Mouse (Mus musculus) liver, embryonic 14.5 days (tissue): ENCODE results near the gene Zranb3. TPM values are rescaled to one million over a fixed set of nuclear protein-coding genes. Genes with fewer than 3 reads are reported as not detected.
"Not testable (repeated sequence)": the region's sequence is repeated elsewhere in the genome, so short reads cannot be mapped to it uniquely, and the experiment has no call there.

ENCODE experiments used
- ATAC-seq: fragments of 200-750 bp; cut with Nextera tagmentation; 2 replicates; pipeline ENCODE4 v1.8.0; 2017; ENCODE audit warnings: moderate number of reproducible peaks, mild to moderate bottlenecking, moderate library complexity; ENCODE audit not compliant: insufficient read depth
- DNase-seq, 3 experiments: peaks; one replicate each; pipeline ENCODE4 v3.0.0-alpha.2; 2012 to 2013; ENCODE audit warnings: low read depth in 3 of 3, low spot score in 3 of 3
- H3K27ac ChIP-seq: fragments of 300-500 bp; sonication (generic); 2 replicates; pipeline ENCODE4 v1.5.1; 2014; ENCODE audit warnings: moderate library complexity, mild to moderate bottlenecking, control low read depth, inconsistent platforms
- H3K27me3 ChIP-seq: fragments of 300-500 bp; sonication (generic); 2 replicates; pipeline ENCODE4 v1.6.1; 2014; ENCODE audit warnings: mild to moderate bottlenecking, low read length, moderate library complexity; ENCODE audit not compliant: control insufficient read depth, insufficient read depth
- H3K36me3 ChIP-seq: fragments of 300-500 bp; sonication (generic); replicated peaks from 2 replicates; pipeline ENCODE4 v1.6.1; 2014; ENCODE audit warnings: low read depth; ENCODE audit not compliant: control insufficient read depth, insufficient read depth
- H3K4me1 ChIP-seq, 2 experiments: fragments of 200-500 bp in 1 of 2; fragments of 300-500 bp in 1 of 2; sonication (generic) in 1 of 2; replicated peaks; 2 replicates each; pipeline ENCODE4 v1.6.1; 2012 to 2014; ENCODE audit warnings: antibody characterized with exemption in 1 of 2, inconsistent platforms in 1 of 2, low read length in 1 of 2; ENCODE audit not compliant: control insufficient read depth in 2 of 2, insufficient read depth in 2 of 2
- H3K4me2 ChIP-seq: fragments of 300-500 bp; sonication (generic); 2 replicates; pipeline ENCODE4 v1.6.1; 2014; ENCODE audit warnings: low read depth, mild to moderate bottlenecking, control low read depth, moderate library complexity
- H3K4me3 ChIP-seq, 2 experiments: fragments of 200-500 bp in 1 of 2; fragments of 300-500 bp in 1 of 2; sonication (generic) in 1 of 2; 2 replicates each; pipeline ENCODE4 v1.5.1; 2012 to 2014; ENCODE audit warnings: low read depth in 2 of 2, low read length in 2 of 2, mild to moderate bottlenecking in 2 of 2, control low read depth in 1 of 2, inconsistent platforms in 1 of 2, moderate library complexity in 1 of 2; ENCODE audit not compliant: insufficient read depth in 1 of 2
- H3K9ac ChIP-seq: fragments of 300-500 bp; sonication (generic); replicated peaks from 2 replicates; pipeline ENCODE4 v1.6.1; 2014; ENCODE audit warnings: mild to moderate bottlenecking, control low read depth, moderate library complexity
- H3K9me3 ChIP-seq: fragments of 300-500 bp; sonication (generic); 2 replicates; pipeline ENCODE4 v1.6.1; 2016; ENCODE audit warnings: low read length, mixed read lengths; ENCODE audit not compliant: control insufficient read depth
- CTCF ChIP-seq: IDR thresholded peaks from 2 replicates; pipeline ENCODE4 v1.5.1; 2016; ENCODE audit warnings: antibody characterized with exemption, low read depth, control low read depth
- EP300 ChIP-seq: IDR thresholded peaks from 2 replicates; pipeline ENCODE4 v1.6.1; 2016; ENCODE audit warnings: antibody characterized with exemption, low read depth
- WGBS: fragments of 180-500 bp; shearing (Covaris S2); extraction: QIAGEN DNeasy Blood & Tissue Kit; methylation state at CpG from one replicate; pipeline ENCODE4 v1.1.7; 2014; ENCODE audit not compliant: insufficient replicate concordance; 5-methylcytosine and 5-hydroxymethylcytosine counted together
- polyA plus RNA-seq, 2 experiments: library from polyadenylated mRNA; depleted of rRNA in 1 of 2; stranded (reverse) in 1 of 2; unstranded in 1 of 2; fragments of >200 nt; fragmentation: Nextera tagmentation in 1 of 2; extraction: Ambion mirVana in 1 of 2; gene quantifications; 2 replicates each; pipeline versions ENCODE4 v1.2.1 to v1.2.3; 2012 to 2014

The Zranb3 gene
- polyA plus RNA-seq, 2 experiments = 3.9 to 4.1 TPM

DNA sequence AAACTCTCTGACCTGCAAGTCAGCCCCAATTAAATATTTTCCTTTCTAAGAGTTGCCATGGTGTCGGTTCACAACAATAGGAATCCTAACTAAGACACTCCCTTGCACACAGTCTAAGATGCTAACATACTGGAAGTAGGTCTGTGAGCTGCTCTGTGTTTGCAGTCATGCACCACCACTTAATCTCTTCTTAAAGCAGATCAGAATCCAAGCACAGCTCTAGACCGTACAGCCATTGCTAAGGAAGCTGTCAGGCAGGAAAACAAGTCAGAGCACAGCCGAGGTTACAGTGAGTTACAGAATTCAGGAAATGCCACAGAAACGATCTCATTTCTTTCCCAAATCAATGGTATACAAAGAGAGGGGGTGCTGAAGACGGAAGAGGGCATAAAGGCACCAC, 144.0 kb downstream of the Zranb3 start:
- H3K4me2 ChIP-seq = no peak overlapping the region
- H3K27me3 ChIP-seq = no peaks in the 10 kb centered on the region
- no peaks in the 10 kb centered on the region for H3K9me3 ChIP-seq
- no peak for DNase-seq
- no peak overlapping the region for H3K27ac ChIP-seq
- TF ChIP-seq CTCF (no peak), EP300 (no peak)
- H3K4me3 ChIP-seq = no peak overlapping the region
- H3K36me3 ChIP-seq = no peaks in the 10 kb centered on the region
- H3K9ac ChIP-seq = no peak overlapping the region
- WGBS = 48% methylated on average over 5 of the region's 5 CpGs
- no peak for ATAC-seq
- no peaks in the 10 kb centered on the region for H3K4me1 ChIP-seq

DNA sequence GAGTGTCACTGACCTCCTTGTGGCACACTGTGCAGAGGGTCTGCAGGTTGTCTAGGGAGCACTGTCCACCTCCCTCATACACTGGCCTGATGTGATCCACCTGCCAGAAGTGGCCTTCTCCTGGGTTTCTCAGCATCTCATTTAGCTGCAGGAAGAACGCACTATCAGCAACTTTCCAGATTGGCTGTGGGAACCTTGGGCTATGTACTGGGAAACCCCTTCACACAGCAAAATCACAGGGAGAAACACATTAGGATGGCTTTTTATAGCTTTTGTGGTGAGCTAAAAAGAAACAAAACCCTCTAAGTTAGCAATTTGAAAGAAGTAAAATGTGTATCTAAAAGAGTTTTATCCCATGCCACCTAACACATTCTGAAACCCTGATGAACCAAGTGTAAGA, 146.3 kb downstream of the Zranb3 start:
- Histone ChIP-seq H3K9me3 (no peaks in the 10 kb centered on the region), H3K4me2 (no peak overlapping the region), H3K36me3 (no peaks in the 10 kb centered on the region), H3K27ac (no peak overlapping the region), H3K9ac (no peak overlapping the region), H3K27me3 (no peaks in the 10 kb centered on the region), H3K4me3 (no peak overlapping the region), H3K4me1 (no peaks in the 10 kb centered on the region)
- TF ChIP-seq EP300 (no peak), CTCF (no peak)
- DNase-seq (no peak), ATAC-seq (no peak)
- WGBS = 89% methylated on average over 1 of the region's 1 CpGs

DNA sequence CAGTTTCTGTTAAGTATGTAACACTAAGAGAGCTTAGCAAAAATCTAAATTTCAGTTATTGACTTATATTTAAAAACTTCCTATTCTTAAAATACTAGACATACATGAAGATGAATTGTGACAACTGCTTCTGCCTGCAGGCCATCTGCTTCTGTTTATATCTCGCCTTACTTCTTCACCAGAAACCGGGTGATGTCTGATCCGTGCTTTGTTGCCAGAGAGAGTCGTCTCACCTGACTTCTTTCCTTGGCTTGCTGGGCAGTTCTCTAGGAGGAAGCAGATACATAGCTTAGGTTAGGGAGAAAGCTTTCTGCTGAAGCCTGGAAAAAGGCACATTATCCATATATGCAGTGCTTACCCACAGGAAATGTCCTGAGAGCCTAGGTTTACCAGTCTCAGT, 148.0 kb downstream of the Zranb3 start:
- Histone ChIP-seq H3K4me2 (no peak overlapping the region), H3K4me1 (no peaks in the 10 kb centered on the region), H3K27ac (no peak overlapping the region), H3K4me3 (no peak overlapping the region), H3K27me3 (no peaks in the 10 kb centered on the region), H3K9ac (no peak overlapping the region), H3K36me3 (no peaks in the 10 kb centered on the region), H3K9me3 (no peaks in the 10 kb centered on the region)
- WGBS = 78% methylated on average over 4 of the region's 4 CpGs
- no peak for ATAC-seq
- no peak for DNase-seq
- TF ChIP-seq CTCF = no peak
- no peak for TF ChIP-seq EP300

DNA sequence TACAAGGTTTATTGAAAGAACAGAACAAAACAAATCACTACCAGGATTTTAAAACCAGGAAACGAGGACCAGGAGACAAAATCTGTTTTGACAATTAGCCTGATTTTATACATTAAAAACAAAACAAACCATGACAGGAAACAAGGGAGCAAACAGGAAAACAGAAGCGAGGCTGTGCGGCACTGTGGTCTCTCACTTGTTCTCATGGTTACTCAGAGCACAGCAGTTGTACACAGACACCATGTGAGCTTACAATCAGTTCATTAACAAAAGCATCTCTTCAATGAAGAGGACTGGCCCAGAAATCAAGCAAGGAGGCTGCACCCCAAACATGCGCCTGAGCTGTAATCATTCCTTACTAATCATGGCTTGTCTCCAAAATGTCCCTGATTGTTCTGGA, 148.6 kb downstream of the Zranb3 start:
- H3K4me2 ChIP-seq, DNase-seq, H3K9me3 ChIP-seq, H3K36me3 ChIP-seq, ATAC-seq, H3K4me1 ChIP-seq, H3K4me3 ChIP-seq, H3K27ac ChIP-seq, H3K9ac ChIP-seq, H3K27me3 ChIP-seq: not testable (repeated sequence)
- 74% methylated on average over 4 of the region's 4 CpGs for WGBS

DNA sequence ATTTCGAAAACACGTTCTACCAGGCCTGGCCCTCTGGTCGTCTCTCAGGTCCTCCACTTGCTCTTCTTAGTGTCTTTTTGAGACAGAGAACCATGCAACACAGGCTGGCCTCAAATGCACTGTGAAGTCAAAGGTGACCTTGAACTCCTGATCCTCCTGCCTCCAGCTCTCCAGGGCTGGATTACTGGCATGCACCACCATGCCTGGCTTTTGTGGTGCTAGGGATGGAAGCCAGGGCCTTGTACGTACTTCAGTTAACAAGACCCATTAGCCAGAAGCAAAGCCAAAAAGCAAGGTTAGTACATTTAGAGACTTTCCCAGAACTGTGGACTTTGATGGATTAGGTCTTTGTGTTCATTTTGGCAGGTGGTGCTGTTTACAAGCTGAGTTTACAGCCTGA, 150.6 kb downstream of the Zranb3 start:
- H3K36me3 ChIP-seq = no peaks in the 10 kb centered on the region
- WGBS = 79% methylated on average over 4 of the region's 4 CpGs
- H3K4me2 ChIP-seq = no peak overlapping the region
- no peaks in the 10 kb centered on the region for H3K27me3 ChIP-seq
- TF ChIP-seq EP300 (no peak), CTCF (no peak)
- H3K4me1 ChIP-seq = no peaks in the 10 kb centered on the region
- no peak overlapping the region for H3K4me3 ChIP-seq
- H3K9me3 ChIP-seq = no peaks in the 10 kb centered on the region
- no peak overlapping the region for H3K9ac ChIP-seq
- H3K27ac ChIP-seq = no peak overlapping the region
- DNase-seq (no peak), ATAC-seq (no peak)

DNA sequence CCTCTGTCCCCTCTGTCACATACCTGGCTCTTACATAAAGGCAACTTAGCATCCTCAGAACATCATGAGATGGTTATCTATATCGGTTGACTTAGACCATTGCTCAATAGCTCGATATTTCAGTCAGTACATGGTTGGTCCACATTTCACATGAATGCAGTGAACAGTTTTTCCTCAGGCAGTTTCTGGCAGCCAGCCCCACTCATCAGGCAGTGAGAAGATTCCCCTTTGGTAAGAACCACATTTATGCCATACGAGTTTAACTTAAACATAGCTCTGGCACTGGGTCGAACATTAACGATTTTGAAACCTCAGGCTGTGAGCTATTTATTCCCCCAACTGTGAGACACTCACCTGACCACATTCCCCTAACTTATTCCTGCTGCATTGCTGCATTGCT, 154.1 kb downstream of the Zranb3 start:
- ATAC-seq = no peak
- Histone ChIP-seq H3K4me3 (no peak overlapping the region), H3K27me3 (no peaks in the 10 kb centered on the region), H3K4me1 (peaks cover 0 to 7% of the 10 kb centered on the region in 2 experiments; a peak in 1 of 4 replicates), H3K4me2 (no peak overlapping the region), H3K36me3 (no peaks in the 10 kb centered on the region; the same call in 1 of the 2 replicates), H3K9me3 (no peaks in the 10 kb centered on the region), H3K9ac (no peak overlapping the region), H3K27ac (no peak overlapping the region)
- 76% methylated on average over 5 of the region's 5 CpGs for WGBS
- no peak for DNase-seq
- no peak for TF ChIP-seq CTCF
- TF ChIP-seq EP300 = no peak
